ENCODE assay signal across 20 mouse cellular contexts in the genomic region with DNA sequence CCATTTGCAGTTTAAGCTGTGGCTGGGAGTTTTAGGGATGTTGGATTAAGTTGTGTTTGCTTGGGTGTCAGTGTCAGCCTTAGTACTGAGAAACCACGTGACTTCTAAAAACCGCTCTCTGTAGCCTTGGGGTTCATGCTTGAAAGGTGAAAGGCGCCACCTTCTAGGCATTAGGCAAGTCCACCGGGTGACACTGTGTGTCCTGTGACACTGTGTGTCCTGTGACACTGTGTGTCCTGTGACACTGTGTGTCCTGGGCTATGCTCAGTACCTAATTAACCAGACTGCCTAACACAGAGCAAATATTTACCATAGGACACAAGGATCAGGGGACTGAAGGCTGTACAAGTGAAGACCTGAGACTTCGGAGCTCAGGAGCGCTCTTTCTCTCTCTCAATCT. TPM values are rescaled to one million over a fixed set of nuclear protein-coding genes. Genes with fewer than 3 reads are reported as not detected.
"Had no signal": no experiment of that assay in that cellular context is flagged by ENCODE, and none has a peak within 500 bp of the region (broad histone marks: within the 10 kb centered on the region; RNA-seq: fewer than 3 reads in every experiment).

No protein-coding gene starts in this region.

- H3K9ac ChIP-seq: limb, embryonic 15.5 days had no signal

- H3K27ac ChIP-seq: kidney, postnatal 0 days; limb, embryonic 15.5 days; midbrain, embryonic 10.5 days; neural tube, embryonic 15.5 days had no signal

- DNase-seq: kidney, adult 9 months; kidney, postnatal 36 days; layer of hippocampus, adult 9-11 months; layer of hippocampus, postnatal 36 days; lung, adult 18-20 months; lung, postnatal 36 days; midbrain, embryonic 14.5 days; right cerebral cortex, adult 18-20 months; right cerebral cortex, postnatal 25 days; thymus, postnatal 4 days had no signal

- H3K4me3 ChIP-seq: limb, embryonic 15.5 days; midbrain, embryonic 10.5 days had no signal

- H3K36me3 ChIP-seq: limb, embryonic 15.5 days; midbrain, embryonic 10.5 days; neural tube, embryonic 15.5 days had no signal

- H3K9me3 ChIP-seq: limb, embryonic 15.5 days; midbrain, embryonic 10.5 days; neural tube, embryonic 15.5 days had no signal

- H3K4me2 ChIP-seq: limb, embryonic 15.5 days had no signal

RNA-seq across cellular contexts. Expression of a gene that starts 38.8 kb away (rescaled TPM):
- total RNA-seq: layer of hippocampus, adult 18-20 months; layer of hippocampus, postnatal 36 days; left cerebral cortex, adult 8-10 months; left cerebral cortex, postnatal 25 days; megakaryocyte, adult 5-6 weeks had no signal
- polyA plus RNA-seq: kidney, postnatal 0 days; limb, embryonic 11.5 days; limb, embryonic 15.5 days; midbrain, embryonic 10.5 days; midbrain, embryonic 14.5 days; neural tube, embryonic 11.5 days; neural tube, embryonic 15.5 days had no signal
